Mouse (Mus musculus) ES-E14 (cell line): ENCODE measurements at regions not wholly inside any gene's neighbourhood (a gene's known extent, or its start where the extent isn't known, plus 50 kb on each side); places are given as distances from the start of the nearest gene placed in this dataset.

Experiments used
- DNase-seq: peaks from one replicate; pipeline ENCODE4 v3.0.0-alpha.2; 2013; ENCODE audit warnings: low read depth, low spot score
- H3K27ac ChIP-seq: 2 replicates; pipeline ENCODE4 v1.5.1; 2012; ENCODE audit warnings: low read depth, mild to moderate bottlenecking, low read length, moderate library complexity, mixed read lengths; ENCODE audit not compliant: poor library complexity, insufficient read depth, severe bottlenecking
- H3K36me3 ChIP-seq: 2 replicates; pipeline ENCODE4 v1.6.1; 2012; ENCODE audit warnings: mild to moderate bottlenecking, low read length, moderate library complexity, mixed read lengths; ENCODE audit not compliant: control insufficient read depth, poor library complexity, insufficient read depth, severe bottlenecking
- H3K4me1 ChIP-seq, 2 experiments: fragments of 150-350 bp in 1 of 2; sonication (generic) in 1 of 2; 2 replicates each; pipeline ENCODE4 v1.6.1; 2012; ENCODE audit warnings: low read length in 2 of 2, mild to moderate bottlenecking in 1 of 2, mixed read lengths in 1 of 2; ENCODE audit not compliant: control insufficient read depth in 2 of 2, insufficient read depth in 2 of 2, poor library complexity in 1 of 2
- H3K4me3 ChIP-seq, 2 experiments: fragments of 150-350 bp in 1 of 2; sonication (generic) in 1 of 2; 2 replicates each; pipeline ENCODE4 v1.5.1; 2012; ENCODE audit warnings: low read length in 2 of 2, low read depth in 1 of 2, mild to moderate bottlenecking in 1 of 2, mixed read lengths in 1 of 2; ENCODE audit not compliant: insufficient read depth in 1 of 2, poor library complexity in 1 of 2, severe bottlenecking in 1 of 2
- H3K9ac ChIP-seq: 2 replicates; pipeline ENCODE4 v1.6.1; 2012; ENCODE audit warnings: low read depth, mild to moderate bottlenecking, low read length, mixed read lengths; ENCODE audit not compliant: poor library complexity, insufficient read depth, severe bottlenecking
- H3K9me3 ChIP-seq: fragments of 150-350 bp; sonication (generic); 2 replicates; pipeline ENCODE4 v1.6.1; 2012; ENCODE audit warnings: low read depth, mild to moderate bottlenecking, low read length; ENCODE audit not compliant: control insufficient read depth, insufficient read depth
- CHD2 ChIP-seq: IDR thresholded peaks from 2 replicates; pipeline ENCODE4 v1.6.1; 2014; ENCODE audit warnings: mild to moderate bottlenecking, low read depth, low read length, inconsistent platforms
- HCFC1 ChIP-seq: IDR thresholded peaks from 2 replicates; pipeline ENCODE4 v1.6.1; 2012; ENCODE audit warnings: low read length, inconsistent platforms, borderline replicate concordance; ENCODE audit not compliant: insufficient read depth
- MAFK ChIP-seq: IDR thresholded peaks from 2 replicates; pipeline ENCODE4 v1.6.1; 2014; ENCODE audit warnings: mild to moderate bottlenecking, low read depth, low read length, inconsistent platforms; ENCODE audit not compliant: insufficient read depth
- ZC3H11A ChIP-seq: IDR thresholded peaks from 2 replicates; pipeline ENCODE4 v1.6.1; 2012; ENCODE audit warnings: low read depth, mild to moderate bottlenecking, inconsistent platforms, low read length, borderline replicate concordance
- ZNF384 ChIP-seq: IDR thresholded peaks from 2 replicates; pipeline ENCODE4 v1.6.1; 2012; ENCODE audit warnings: low read depth, low read length, inconsistent platforms
- in situ Hi-C, 2 experiments: fragments of 600-800 bp; cut with MboI; formaldehyde crosslinking; loops; one replicate each; pipeline ENCODE4 v1.15.1; 2025; ENCODE audit warnings: low sequenced_read_pairs in 2 of 2, inconsistent platforms in 1 of 2; ENCODE audit not compliant: unreplicated experiment in 2 of 2

- in situ Hi-C loops = no loop called here
- TF ChIP-seq MAFK = no peak
- no peak for TF ChIP-seq ZNF384
- no peak for TF ChIP-seq CHD2
- TF ChIP-seq HCFC1 = no peak
- TF ChIP-seq ZC3H11A = no peak
- H3K27ac ChIP-seq = no peak overlapping the region
Measured at GRCm38 (mm10) chr4:95212561-95212960, 160.5 kb upstream of the Jun start.

DNA sequence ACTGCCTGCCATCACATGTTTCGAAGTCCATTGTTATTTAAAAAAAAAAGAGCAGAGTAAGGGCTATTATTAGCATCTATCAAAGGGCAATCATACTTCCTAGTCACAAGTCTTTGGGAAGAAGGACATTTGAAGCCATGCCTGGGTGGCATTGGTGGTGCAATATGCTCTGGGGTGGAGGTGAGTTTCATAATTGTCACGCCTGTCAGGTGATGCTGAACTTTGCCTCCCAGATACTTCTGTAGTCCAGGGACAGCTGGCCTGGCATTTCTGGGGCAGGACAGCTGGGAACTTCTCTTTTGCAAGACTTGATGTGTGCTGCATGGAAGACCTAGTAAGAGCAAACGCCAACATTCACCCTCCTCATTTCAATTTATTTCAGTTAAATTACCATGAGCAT, 161.0 kb upstream of the Jun start:
- in situ Hi-C loops = no loop called here
- no peak overlapping the region for H3K9ac ChIP-seq
- H3K4me1 ChIP-seq = no peaks in the 10 kb centered on the region; a peak in 1 of 4 replicates
- H3K36me3 ChIP-seq = no peaks in the 10 kb centered on the region
- H3K27ac ChIP-seq = no peak overlapping the region
- no peak for DNase-seq
- TF ChIP-seq HCFC1 (no peak), ZNF384 (no peak), CHD2 (no peak), ZC3H11A (no peak), MAFK (no peak)
- H3K4me3 ChIP-seq = no peak overlapping the region
- H3K9me3 ChIP-seq = no peaks in the 10 kb centered on the region

More at GRCm38 (mm10) chr4:95212561-95212960, 160.5 kb upstream of the Jun start:
- no peaks in the 10 kb centered on the region for H3K9me3 ChIP-seq
- H3K4me3 ChIP-seq = no peak overlapping the region
- DNase-seq = no peak
- no peaks in the 10 kb centered on the region; a peak in 1 of 4 replicates for H3K4me1 ChIP-seq
- no peak overlapping the region for H3K9ac ChIP-seq
- no peaks in the 10 kb centered on the region for H3K36me3 ChIP-seq

GRCm38 (mm10) chr4:95214026-95214425, 162.0 kb upstream of the Jun start:
- Histone ChIP-seq H3K27ac (no peak overlapping the region), H3K4me1 (no peaks in the 10 kb centered on the region; a peak in 1 of 4 replicates), H3K9ac (no peak overlapping the region), H3K36me3 (no peaks in the 10 kb centered on the region), H3K9me3 (no peaks in the 10 kb centered on the region), H3K4me3 (no peak overlapping the region)
- in situ Hi-C loops = no loop called here
- TF ChIP-seq ZNF384 (no peak), MAFK (no peak), CHD2 (no peak), ZC3H11A (no peak), HCFC1 (no peak)
- no peak for DNase-seq

GRCm38 (mm10) chr4:95215187-95215586, 163.2 kb upstream of the Jun start:
- no peak for DNase-seq
- Histone ChIP-seq H3K4me3 (no peak overlapping the region), H3K4me1 (no peaks in the 10 kb centered on the region; a peak in 1 of 4 replicates), H3K27ac (no peak overlapping the region), H3K36me3 (no peaks in the 10 kb centered on the region), H3K9ac (no peak overlapping the region), H3K9me3 (no peaks in the 10 kb centered on the region)
- in situ Hi-C loops = no loop called here
- TF ChIP-seq MAFK (no peak), HCFC1 (no peak), ZNF384 (no peak), CHD2 (no peak), ZC3H11A (no peak)

DNA sequence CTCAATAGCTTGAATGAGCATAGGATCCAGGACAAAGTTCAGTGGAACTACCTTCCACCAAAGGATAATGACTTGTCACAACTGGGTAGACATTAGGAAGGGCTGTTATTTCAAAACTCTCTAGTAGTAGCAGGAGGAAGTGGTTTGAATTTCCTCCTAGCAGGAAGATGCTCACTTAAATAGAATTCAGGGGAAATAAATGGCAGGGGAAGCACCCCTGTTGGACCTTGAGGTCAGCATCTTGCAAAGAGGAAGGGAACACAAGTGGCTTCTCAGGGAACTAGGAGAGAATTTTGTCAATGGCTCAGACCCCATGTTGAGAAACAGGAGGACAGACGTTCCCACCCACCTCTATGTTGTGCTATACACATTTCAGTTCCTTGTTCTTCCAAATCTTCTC, 178.4 kb upstream of the Jun start:
- Histone ChIP-seq H3K4me3 (no peak overlapping the region), H3K4me1 (no peaks in the 10 kb centered on the region), H3K9me3 (no peaks in the 10 kb centered on the region), H3K27ac (no peak overlapping the region), H3K9ac (no peak overlapping the region), H3K36me3 (no peaks in the 10 kb centered on the region)
- TF ChIP-seq CHD2 (no peak), HCFC1 (no peak), ZNF384 (no peak), MAFK (no peak), ZC3H11A (no peak)
- in situ Hi-C loops = no loop called here
- DNase-seq = no peak
